Mouse (Mus musculus) CH12.LX (cell line): ENCODE measurements around the gene Pknox2. TPM values are rescaled to one million over a fixed set of nuclear protein-coding genes. Genes with fewer than 3 reads are reported as not detected.

ENCODE experiments used
- DNase-seq: peaks from one replicate; pipeline ENCODE4 v3.0.0-alpha.2; 2013; ENCODE audit errors: extremely low read depth
- H3K27ac ChIP-seq: 2 replicates; pipeline ENCODE4 v1.5.1; 2012; ENCODE audit warnings: low read depth, mild to moderate bottlenecking, control low read depth, moderate library complexity; ENCODE audit not compliant: insufficient read depth
- H3K27me3 ChIP-seq: replicated peaks from 2 replicates; pipeline ENCODE3; 2012; ENCODE audit warnings: inconsistent platforms
- H3K36me3 ChIP-seq, 2 experiments: replicated peaks in 1 of 2; 2 replicates each; pipeline versions ENCODE3 to v1.6.1; 2012; ENCODE audit warnings: inconsistent platforms in 1 of 2, low read length in 1 of 2, mild to moderate bottlenecking in 1 of 2, mixed read lengths in 1 of 2, moderate library complexity in 1 of 2; ENCODE audit not compliant: control insufficient read depth in 1 of 2, insufficient read depth in 1 of 2
- H3K4me1 ChIP-seq, 2 experiments: 2 replicates each; pipeline ENCODE4 v1.6.1; 2012; ENCODE audit warnings: inconsistent platforms in 1 of 2, moderate library complexity in 1 of 2; ENCODE audit not compliant: insufficient read depth in 2 of 2, control insufficient read depth in 1 of 2
- H3K4me2 ChIP-seq: 2 replicates; pipeline ENCODE4 v1.6.1; 2012; ENCODE audit warnings: low read depth, mild to moderate bottlenecking, control low read depth; ENCODE audit not compliant: poor library complexity, insufficient read depth, severe bottlenecking
- H3K4me3 ChIP-seq, 3 experiments: fragments of 150-350 bp in 1 of 3; sonication (generic) in 1 of 3; replicated peaks in 1 of 3; 2 replicates each; pipeline versions ENCODE3 to v1.5.1; 2011 to 2012; ENCODE audit warnings: low read depth in 2 of 3, low read length in 2 of 3, mild to moderate bottlenecking in 2 of 3, moderate library complexity in 2 of 3, control low read depth in 1 of 3, improper control_type of control experiment in 1 of 3, inconsistent platforms in 1 of 3, mixed read lengths in 1 of 3; ENCODE audit not compliant: poor library complexity in 1 of 3
- H3K79me2 ChIP-seq: replicated peaks from 2 replicates; pipeline ENCODE4 v1.6.1; 2012; ENCODE audit warnings: mild to moderate bottlenecking, moderate library complexity; ENCODE audit not compliant: control insufficient read depth, poor library complexity, insufficient read depth, severe bottlenecking; ENCODE audit errors: extremely low read depth
- H3K9ac ChIP-seq: 2 replicates; pipeline ENCODE4 v1.6.1; 2012; ENCODE audit warnings: low read depth, mild to moderate bottlenecking, control low read depth, moderate library complexity; ENCODE audit not compliant: insufficient read depth
- H3K9me3 ChIP-seq: replicated peaks from 2 replicates; pipeline ENCODE3; 2012; ENCODE audit warnings: low read length, inconsistent platforms, mixed read lengths
- BHLHE40 ChIP-seq: IDR thresholded peaks from 2 replicates; pipeline ENCODE4 v1.6.1; 2011; ENCODE audit warnings: mild to moderate bottlenecking, low read depth, low read length, improper control_type of control experiment
- CHD1 ChIP-seq: IDR thresholded peaks from 2 replicates; pipeline ENCODE4 v1.6.1; 2012; ENCODE audit warnings: low read depth, low read length, improper control_type of control experiment, inconsistent platforms
- CHD2 ChIP-seq: IDR thresholded peaks from 2 replicates; pipeline ENCODE4 v1.6.1; 2011; ENCODE audit warnings: low read length, improper control_type of control experiment
- CTCF ChIP-seq, 2 experiments: IDR thresholded peaks in 1 of 2; conservative IDR thresholded peaks in 1 of 2; 2 replicates each; pipeline ENCODE4 v1.5.1; 2011 to 2012; ENCODE audit warnings: low read depth in 2 of 2, low read length in 2 of 2, improper control_type of control experiment in 1 of 2, inconsistent platforms in 1 of 2, mild to moderate bottlenecking in 1 of 2, moderate library complexity in 1 of 2
- E2F4 ChIP-seq: IDR thresholded peaks from 2 replicates; pipeline ENCODE4 v1.6.1; 2011; ENCODE audit warnings: low read depth, low read length, improper control_type of control experiment; ENCODE audit not compliant: insufficient replicate concordance
- ELF1 ChIP-seq: IDR thresholded peaks from 2 replicates; pipeline ENCODE4 v1.6.1; 2014; ENCODE audit warnings: low read depth, mild to moderate bottlenecking, inconsistent platforms, low read length, improper control_type of control experiment
- EP300 ChIP-seq: IDR thresholded peaks from 2 replicates; pipeline ENCODE4 v1.6.1; 2011; ENCODE audit warnings: low read length, improper control_type of control experiment
- ETS1 ChIP-seq: conservative IDR thresholded peaks from 2 replicates; pipeline ENCODE4 v1.6.1; 2012; ENCODE audit warnings: low read depth, mild to moderate bottlenecking, inconsistent platforms, low read length, improper control_type of control experiment, moderate library complexity
- GABPA ChIP-seq: IDR thresholded peaks from 2 replicates; pipeline ENCODE4 v1.6.1; 2012; ENCODE audit warnings: low read depth, low read length, improper control_type of control experiment, inconsistent platforms; ENCODE audit not compliant: insufficient replicate concordance
- HCFC1 ChIP-seq: IDR thresholded peaks from 2 replicates; pipeline ENCODE4 v1.6.1; 2012; ENCODE audit warnings: low read depth, mild to moderate bottlenecking, inconsistent platforms, low read length, improper control_type of control experiment
- IRF4 ChIP-seq: IDR thresholded peaks from 2 replicates; pipeline ENCODE4 v1.6.1; 2014; ENCODE audit warnings: low read depth, mild to moderate bottlenecking, inconsistent platforms, low read length, improper control_type of control experiment
- JUN ChIP-seq: IDR thresholded peaks from 2 replicates; pipeline ENCODE4 v1.6.1; 2011; ENCODE audit warnings: low read depth, mild to moderate bottlenecking, low read length, improper control_type of control experiment, moderate library complexity; ENCODE audit not compliant: insufficient read depth
- JUND ChIP-seq: conservative IDR thresholded peaks from 2 replicates; pipeline ENCODE4 v1.6.1; 2011; ENCODE audit warnings: low read depth, low read length, improper control_type of control experiment
- KAT2A ChIP-seq: IDR thresholded peaks from 2 replicates; pipeline ENCODE4 v1.6.1; 2012; ENCODE audit warnings: low read length, improper control_type of control experiment, inconsistent platforms; ENCODE audit not compliant: insufficient replicate concordance
- MAFK ChIP-seq: IDR thresholded peaks from 2 replicates; pipeline ENCODE4 v1.6.1; 2011; ENCODE audit warnings: low read length, improper control_type of control experiment; ENCODE audit not compliant: insufficient replicate concordance
- MAX ChIP-seq: IDR thresholded peaks from 2 replicates; pipeline ENCODE4 v1.6.1; 2011; ENCODE audit warnings: low read length, improper control_type of control experiment
- MAZ ChIP-seq: IDR thresholded peaks from 2 replicates; pipeline ENCODE4 v1.6.1; 2012; ENCODE audit warnings: low read depth, mild to moderate bottlenecking, inconsistent platforms, low read length, improper control_type of control experiment, moderate library complexity
- MEF2A ChIP-seq: IDR thresholded peaks from 2 replicates; pipeline ENCODE4 v1.6.1; 2014; ENCODE audit warnings: low read depth, mild to moderate bottlenecking, inconsistent platforms, low read length, improper control_type of control experiment, borderline replicate concordance
- MXI1 ChIP-seq: IDR thresholded peaks from 2 replicates; pipeline ENCODE4 v1.6.1; 2011; ENCODE audit warnings: mild to moderate bottlenecking, low read depth, low read length, improper control_type of control experiment
- MYC ChIP-seq: IDR thresholded peaks from 2 replicates; pipeline ENCODE4 v1.6.1; 2011; ENCODE audit warnings: low read depth, mild to moderate bottlenecking, improper control_type of control experiment, low read length
- NELFE ChIP-seq: IDR thresholded peaks from 2 replicates; pipeline ENCODE4 v1.6.1; 2011; ENCODE audit warnings: low read depth, low read length, improper control_type of control experiment
- NRF1 ChIP-seq: IDR thresholded peaks from 2 replicates; pipeline ENCODE4 v1.6.1; 2014; ENCODE audit warnings: low read depth, mild to moderate bottlenecking, inconsistent platforms, low read length, improper control_type of control experiment, moderate library complexity
- PAX5 ChIP-seq: IDR thresholded peaks from 2 replicates; pipeline ENCODE4 v1.6.1; 2012; ENCODE audit warnings: low read length, inconsistent platforms, mixed read lengths
- POLR2A ChIP-seq: IDR thresholded peaks from 2 replicates; pipeline ENCODE4 v1.6.1; 2011; ENCODE audit warnings: low read depth, mild to moderate bottlenecking, improper control_type of control experiment, low read length
- POLR2AphosphoS2 ChIP-seq: IDR thresholded peaks from 2 replicates; pipeline ENCODE4 v1.6.1; 2011; ENCODE audit warnings: low read depth, low read length, improper control_type of control experiment
- RAD21 ChIP-seq: IDR thresholded peaks from 2 replicates; pipeline ENCODE4 v1.6.1; 2011; ENCODE audit warnings: low read depth, mild to moderate bottlenecking, low read length, improper control_type of control experiment, moderate library complexity
- RCOR1 ChIP-seq: conservative IDR thresholded peaks from 2 replicates; pipeline ENCODE4 v1.6.1; 2012; ENCODE audit warnings: low read depth, mild to moderate bottlenecking, inconsistent platforms, low read length, improper control_type of control experiment
- SIN3A ChIP-seq: IDR thresholded peaks from 2 replicates; pipeline ENCODE4 v1.6.1; 2012; ENCODE audit warnings: low read length, improper control_type of control experiment, inconsistent platforms
- SMC3 ChIP-seq: IDR thresholded peaks from 2 replicates; pipeline ENCODE4 v1.6.1; 2011; ENCODE audit warnings: low read depth, low read length, improper control_type of control experiment
- TBP ChIP-seq: conservative IDR thresholded peaks from 2 replicates; pipeline ENCODE4 v1.6.1; 2011; ENCODE audit warnings: low read depth, low read length, improper control_type of control experiment
- TCF12 ChIP-seq: IDR thresholded peaks from 2 replicates; pipeline ENCODE4 v1.6.1; 2014; ENCODE audit warnings: low read depth, mild to moderate bottlenecking, inconsistent platforms, low read length, improper control_type of control experiment
- UBTF ChIP-seq: IDR thresholded peaks from 2 replicates; pipeline ENCODE4 v1.6.1; 2012; ENCODE audit warnings: low read depth, mild to moderate bottlenecking, inconsistent platforms, low read length, improper control_type of control experiment, moderate library complexity
- USF2 ChIP-seq: conservative IDR thresholded peaks from 2 replicates; pipeline ENCODE4 v1.6.1; 2011; ENCODE audit warnings: low read depth, low read length, improper control_type of control experiment
- ZC3H11A ChIP-seq: IDR thresholded peaks from 2 replicates; pipeline ENCODE4 v1.6.1; 2012; ENCODE audit warnings: low read depth, mild to moderate bottlenecking, inconsistent platforms, low read length, improper control_type of control experiment
- ZKSCAN1 ChIP-seq: IDR thresholded peaks from 2 replicates; pipeline ENCODE4 v1.6.1; 2012; ENCODE audit warnings: low read depth, inconsistent platforms, low read length, improper control_type of control experiment, borderline replicate concordance
- ZMIZ1 ChIP-seq: IDR thresholded peaks from 2 replicates; pipeline ENCODE4 v1.6.1; 2012; ENCODE audit warnings: low read depth, mild to moderate bottlenecking, inconsistent platforms, low read length, improper control_type of control experiment
- ZNF384 ChIP-seq: IDR thresholded peaks from 2 replicates; pipeline ENCODE4 v1.6.1; 2012; ENCODE audit warnings: low read depth, low read length, improper control_type of control experiment, inconsistent platforms
- dilution Hi-C: fragments of 300-500 bp; cut with MboI; formaldehyde crosslinking; loops from 2 replicates; pipeline ENCODE4 v1.14.3; 2020; ENCODE audit warnings: low sequenced_read_pairs; ENCODE audit not compliant: extremely low pct_unique_long_range_greater_than_20kb, extremely low pct_ligation_motif_present
- in situ Hi-C: fragments of 300-500 bp; cut with MboI; formaldehyde crosslinking; loops from 3 replicates; pipeline ENCODE4 v1.14.3; 2019; ENCODE audit warnings: low sequenced_read_pairs, low pct_ligation_motif_present, low pct_unique_long_range_greater_than_20kb, mixed read lengths
- polyA plus RNA-seq: library from polyadenylated mRNA; unstranded; fragments of >175 nt; gene quantifications from 2 replicates; pipeline ENCODE4 v1.2.1, GENCODE M21; 2012; ENCODE audit warnings: low read depth; ENCODE audit not compliant: insufficient read length
- total RNA-seq, 2 experiments: library from RNA; depleted of rRNA; stranded (reverse); fragments of 300-350 nt in 1 of 2; fragments of >200 nt in 1 of 2; gene quantifications; 2 replicates each; pipeline ENCODE4 v1.2.3; 2012 to 2014

The Pknox2 gene
- total and polyA plus RNA-seq, 3 experiments, result 0.08 to 0.11 TPM; not detected in 1

DNA sequence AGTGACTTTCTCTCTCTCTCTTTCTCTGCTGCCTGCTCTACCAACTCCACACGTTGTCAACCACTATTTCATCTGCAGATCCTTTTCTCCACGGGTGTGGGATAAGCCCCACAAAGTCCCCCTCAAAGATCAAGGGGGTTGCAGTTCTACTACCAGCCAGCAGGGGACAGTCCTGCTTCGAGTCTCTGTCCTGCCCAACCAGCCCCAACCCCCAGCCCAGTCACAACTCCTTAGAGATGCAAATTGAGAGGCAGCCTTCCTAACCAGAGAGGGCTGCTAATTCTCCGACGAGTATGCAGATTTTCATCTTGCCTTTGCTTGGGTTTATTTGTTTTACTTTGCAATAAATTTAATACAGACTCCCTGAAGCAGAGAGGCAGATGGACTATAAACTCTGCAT, 29.9 kb upstream of the Pknox2 start:
- no peaks in the 10 kb centered on the region for H3K36me3 ChIP-seq
- H3K27ac ChIP-seq, result no peak overlapping the region
- H3K27me3 ChIP-seq, result peaks cover 8% of the 10 kb centered on the region
- dilution Hi-C loops (no loop called here), in situ Hi-C loops (loop anchor here (5.0 kb wide), 1 partner anchor 50 kb away; no protein-coding TSS in a partner anchor)
- peak; percentile 77 for DNase-seq
- H3K9ac ChIP-seq, result no peak overlapping the region
- TF ChIP-seq ZMIZ1 (no peak), UBTF (no peak), GABPA (no peak), POLR2AphosphoS2 (no peak), E2F4 (no peak), NRF1 (no peak), NELFE (peak; percentile 34; the same call in 1 of the 2 replicates), KAT2A (no peak), BHLHE40 (no peak), ZKSCAN1 (no peak), MXI1 (no peak), CHD1 (no peak), MEF2A (no peak), MAFK (no peak), CTCF (conservative IDR thresholded peaks at IDR 0.05 in 1 of 2, IDR thresholded peaks at IDR 0.05 in 1 of 2; ENCODE audit: low read depth in 2 of 2, low read length in 2 of 2) (peak; percentile 92 to 98), ETS1 (no peak), SIN3A (no peak), MAX (no peak), IRF4 (0 out of 2 replicates have a peak, but pooled peaks have one; percentile 25), ZC3H11A (no peak; the same call in 1 of the 2 replicates), RCOR1 (no peak), USF2 (no peak), MYC (no peak), SMC3 (peak; percentile 94), JUND (no peak), ZNF384 (no peak), TCF12 (no peak), ELF1 (no peak), RAD21 (peak; percentile 87), JUN (no peak), HCFC1 (peak; percentile 14; the same call in 1 of the 2 replicates), PAX5 (no peak), CHD2 (peak; percentile 65; the same call in 1 of the 2 replicates), TBP (no peak), EP300 (no peak), MAZ (peak; percentile 56; the same call in 1 of the 2 replicates), POLR2A (no peak)
- no peak overlapping the region for H3K4me3 ChIP-seq
- no peaks in the 10 kb centered on the region for H3K79me2 ChIP-seq
- peak overlapping the region; percentile 69; the same call in 1 of the 2 replicates for H3K4me2 ChIP-seq
- no peaks in the 10 kb centered on the region for H3K9me3 ChIP-seq
- H3K4me1 ChIP-seq, result peaks cover 0 to 8% of the 10 kb centered on the region in 2 experiments; a peak in 2 of 4 replicates
